Mouse (Mus musculus) spleen, adult 2 months (tissue): ENCODE results near the gene Nbas.

Source experiments
- CTCF ChIP-seq: fragments of 200-500 bp; IDR thresholded peaks from 2 replicates; pipeline ENCODE4 v1.5.1; 2011; ENCODE audit warnings: mild to moderate bottlenecking, inconsistent platforms; ENCODE audit not compliant: insufficient read depth, insufficient read length, insufficient replicate concordance; ENCODE audit errors: extremely low read depth
- POLR2A ChIP-seq: fragments of 200-500 bp; IDR thresholded peaks from 2 replicates; pipeline ENCODE4 v1.6.1; 2011; ENCODE audit warnings: low read depth, low read length, inconsistent platforms

DNA sequence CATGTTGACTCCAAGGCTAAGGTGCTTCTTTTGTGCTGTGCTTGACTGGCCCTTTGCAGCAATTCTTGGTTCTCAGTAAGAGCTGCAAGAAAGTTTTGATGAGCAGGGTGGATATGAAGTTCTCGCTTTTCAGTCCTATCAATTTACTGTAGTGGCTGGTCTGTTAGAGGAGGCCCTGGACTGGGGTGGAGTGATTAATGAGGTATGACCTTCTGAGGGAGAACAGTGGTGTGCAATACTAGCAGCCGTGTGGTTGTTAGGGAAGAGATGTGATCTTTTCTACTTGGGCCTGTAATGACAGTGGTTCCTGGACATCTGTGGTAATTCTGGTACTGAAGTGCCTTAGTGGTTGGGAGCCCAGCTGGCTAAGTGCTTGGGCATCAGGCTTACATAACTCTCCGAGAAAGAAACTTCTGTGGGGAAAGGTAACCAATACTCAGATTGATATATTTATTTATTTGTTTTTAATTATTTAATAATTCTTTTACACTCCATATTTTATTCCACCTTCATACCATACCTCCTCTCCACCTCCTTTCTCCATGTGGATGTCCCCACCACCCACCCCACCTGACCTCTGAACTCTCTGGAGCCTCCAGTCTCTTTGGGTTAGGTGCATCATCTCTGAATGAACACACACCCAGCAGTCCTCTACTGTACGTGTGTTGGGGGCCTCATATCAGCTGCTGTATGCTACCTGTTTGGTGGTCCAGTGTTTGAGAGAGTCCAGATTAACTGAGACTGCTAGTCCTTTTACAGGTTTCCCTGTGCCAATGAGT lies 175.9 kb downstream of the Nbas start:
- TF ChIP-seq POLR2A (no peak), CTCF (no peak)
